Mouse (Mus musculus): ENCODE measurements around the gene Ophn1. TPM values are rescaled to one million over a fixed set of nuclear protein-coding genes. Genes with fewer than 3 reads are reported as not detected.

The Ophn1 gene
- polyA plus RNA-seq (2017; shearing (Covaris generic)) = 0.10 TPM

GRCm38 (mm10) chrX:98890406-98891116, at the start of gene Ophn1:
TSS of gene Ophn1 (minus strand) at chrX:98891025.

GRCm38 (mm10) chrX:98936101-98936500, 45.3 kb upstream of the Ophn1 start, which contains the start of gene Yipf6:
TSS of gene Yipf6 (plus strand) at chrX:98936316.

Other genes with a start within 250 kb of the Ophn1 start
- gene Yipf6, start 45.3 kb upstream of the Ophn1 start, polyA plus RNA-seq (2017; shearing (Covaris generic)) = 33.1 TPM
- not detected for gene Stard8, start 112.2 kb upstream of the Ophn1 start, polyA plus RNA-seq (2017; shearing (Covaris generic))
- gene Efnb1, start 245.1 kb upstream of the Ophn1 start, polyA plus RNA-seq (2017; shearing (Covaris generic)) = 2.4 TPM

All from effector memory CD4-positive, alpha-beta T cell, adult 5 months (primary cell).